Mouse (Mus musculus) lung, postnatal 10 days (tissue): Measurements from ENCODE around the gene Gm8251.
"Not testable (repeated sequence)": the region's sequence is repeated elsewhere in the genome, so short reads cannot be mapped to it uniquely, and the experiment has no call there.

Experiments used
- DNase-seq: peaks from one replicate; pipeline ENCODE4 v3.0.0; 2021

The Gm8251 gene

GRCm38 (mm10) chr1:44061836-44062235 lies at the start of gene Gm8251:
Gene Gm8251, minus strand, starts transcription at chr1:44061936.
- no peak for DNase-seq

GRCm38 (mm10) chr1:44102939-44103338 lies 41.2 kb upstream of the Gm8251 start:
- no peak for DNase-seq

- peak; percentile 96 for DNase-seq
These were observed 40.6 kb upstream of the Gm8251 start, which contains the start of gene Tex30 for GRCm38 (mm10) chr1:44102259-44102717. Gene Tex30, minus strand, starts transcription at chr1:44102441.

- peak; percentile 38 for DNase-seq
These were observed 39.9 kb upstream of the Gm8251 start for GRCm38 (mm10) chr1:44101448-44102225.

GRCm38 (mm10) chr1:44064625-44065024 lies 2.9 kb upstream of the Gm8251 start:
- DNase-seq: peak; percentile 63

- no peak for DNase-seq
These were observed 1.7 kb upstream of the Gm8251 start for GRCm38 (mm10) chr1:44063439-44063838.

- no peak for DNase-seq
These were observed 3.9 kb downstream of the Gm8251 start for GRCm38 (mm10) chr1:44057805-44058204.

- DNase-seq: peak; percentile 55
These were observed 15.2 kb downstream of the Gm8251 start for GRCm38 (mm10) chr1:44046556-44046955.

GRCm38 (mm10) chr1:44045689-44046088 lies 16.0 kb downstream of the Gm8251 start:
- DNase-seq: not testable (repeated sequence)

- DNase-seq: no peak
These were observed 19.2 kb downstream of the Gm8251 start for GRCm38 (mm10) chr1:44042555-44042915.

- DNase-seq: peak; percentile 78
These were observed 19.8 kb downstream of the Gm8251 start for GRCm38 (mm10) chr1:44041797-44042554.

GRCm38 (mm10) chr1:44032948-44033347 lies 28.8 kb downstream of the Gm8251 start:
- no peak for DNase-seq

GRCm38 (mm10) chr1:44032213-44032612 lies 29.5 kb downstream of the Gm8251 start:
- no peak for DNase-seq

GRCm38 (mm10) chr1:44027651-44028050 lies 34.1 kb downstream of the Gm8251 start:
- DNase-seq: no peak

GRCm38 (mm10) chr1:44022656-44023055 lies 39.1 kb downstream of the Gm8251 start:
- DNase-seq: no peak

GRCm38 (mm10) chr1:44019934-44020333 lies 41.8 kb downstream of the Gm8251 start, which contains the start of gene Mettl21c:
Gene Mettl21c, minus strand, starts transcription at chr1:44020034.
- no peak for DNase-seq

- no peak for DNase-seq
These were observed 46.2 kb downstream of the Gm8251 start for GRCm38 (mm10) chr1:44015556-44015955.
